Mouse (Mus musculus) neural tube, embryonic 13.5 days (tissue): ENCODE measurements around the gene Kmt2a. TPM values are rescaled to one million over a fixed set of nuclear protein-coding genes. Genes with fewer than 3 reads are reported as not detected.

ENCODE experiments used
- ATAC-seq: fragments of 200-750 bp; cut with Nextera tagmentation; 2 replicates; pipeline ENCODE4 v1.8.0; 2017; ENCODE audit warnings: low read depth, mild to moderate bottlenecking, moderate TSS enrichment, moderate library complexity
- H3K27ac ChIP-seq: fragments of 300-500 bp; sonication (generic); replicated peaks from 2 replicates; pipeline ENCODE4 v1.5.1; 2015; ENCODE audit warnings: moderate library complexity, mild to moderate bottlenecking, inconsistent platforms
- H3K27me3 ChIP-seq: fragments of 300-500 bp; sonication (generic); 2 replicates; pipeline ENCODE4 v1.6.1; 2015; ENCODE audit warnings: mild to moderate bottlenecking, inconsistent platforms
- H3K36me3 ChIP-seq: fragments of 300-500 bp; sonication (generic); 2 replicates; pipeline ENCODE4 v1.6.1; 2015; ENCODE audit warnings: mild to moderate bottlenecking, inconsistent platforms
- H3K4me1 ChIP-seq: fragments of 300-500 bp; sonication (generic); replicated peaks from 2 replicates; pipeline ENCODE4 v1.6.1; 2015; ENCODE audit warnings: inconsistent platforms
- H3K4me2 ChIP-seq: fragments of 300-500 bp; sonication (generic); 2 replicates; pipeline ENCODE4 v1.6.1; 2015; ENCODE audit warnings: inconsistent platforms, mild to moderate bottlenecking, moderate library complexity
- H3K4me3 ChIP-seq: fragments of 300-500 bp; sonication (generic); 2 replicates; pipeline ENCODE4 v1.5.1; 2015; ENCODE audit warnings: mild to moderate bottlenecking, inconsistent platforms
- H3K9ac ChIP-seq: fragments of 300-500 bp; sonication (generic); 2 replicates; pipeline ENCODE4 v1.6.1; 2015; ENCODE audit warnings: moderate library complexity, mild to moderate bottlenecking, inconsistent platforms
- H3K9me3 ChIP-seq: fragments of 300-500 bp; sonication (generic); 2 replicates; pipeline ENCODE4 v1.6.1; 2016; ENCODE audit warnings: inconsistent platforms
- WGBS: fragments of 180-500 bp; shearing (Covaris S2); methylation state at CpG from one replicate; pipeline ENCODE4 v1.1.7; 2015; 5-methylcytosine and 5-hydroxymethylcytosine counted together
- polyA plus RNA-seq: library from polyadenylated mRNA; unstranded; fragments of >200 nt; fragmentation: Nextera tagmentation; extraction: Ambion mirVana; gene quantifications from 2 replicates; pipeline ENCODE4 v1.2.1, GENCODE M21; 2015

Gene Kmt2a
- polyA plus RNA-seq, 1 experiment from 2014 or later, result 25.0 TPM

GRCm38 (mm10) chr9:44855153-44855552, 25.9 kb downstream of the Kmt2a start:
- Histone ChIP-seq H3K36me3 (no peaks in the 10 kb centered on the region; the same call in 1 of the 2 replicates), H3K4me2 (no peak overlapping the region), H3K4me1 (peaks cover 9% of the 10 kb centered on the region; the same call in 1 of the 2 replicates), H3K27ac (no peak overlapping the region), H3K27me3 (no peaks in the 10 kb centered on the region), H3K9ac (no peak overlapping the region), H3K4me3 (no peak overlapping the region), H3K9me3 (no peaks in the 10 kb centered on the region)
- WGBS, result 88% methylated on average over 6 of the region's 6 CpGs
- ATAC-seq, result no peak

- Histone ChIP-seq H3K27me3 (no peaks in the 10 kb centered on the region), H3K9me3 (no peaks in the 10 kb centered on the region)
Observed at GRCm38 (mm10) chr9:44847446-44847845, 33.6 kb downstream of the Kmt2a start.

GRCm38 (mm10) chr9:44841241-44841640, 39.9 kb downstream of the Kmt2a start:
- Histone ChIP-seq H3K9me3 (no peaks in the 10 kb centered on the region), H3K4me2 (no peak overlapping the region), H3K36me3 (peaks cover 90% of the 10 kb centered on the region), H3K9ac (no peak overlapping the region), H3K27ac (no peak overlapping the region), H3K4me3 (no peak overlapping the region), H3K27me3 (no peaks in the 10 kb centered on the region), H3K4me1 (no peaks in the 10 kb centered on the region)
- WGBS, result 93% methylated on average over 10 of the region's 10 CpGs
- no peak for ATAC-seq

More at GRCm38 (mm10) chr9:44847446-44847845, 33.6 kb downstream of the Kmt2a start:
- H3K4me3 ChIP-seq, result no peak overlapping the region
- no peak overlapping the region for H3K27ac ChIP-seq
- no peaks in the 10 kb centered on the region for H3K4me1 ChIP-seq
- peaks cover 73% of the 10 kb centered on the region for H3K36me3 ChIP-seq
- WGBS, result 89% methylated on average over 6 of the region's 6 CpGs
- ATAC-seq, result no peak
- no peak overlapping the region for H3K9ac ChIP-seq
- no peak overlapping the region for H3K4me2 ChIP-seq

GRCm38 (mm10) chr9:44836439-44836838, 44.7 kb downstream of the Kmt2a start:
- Histone ChIP-seq H3K4me2 (no peak overlapping the region), H3K9ac (no peak overlapping the region), H3K9me3 (no peaks in the 10 kb centered on the region), H3K36me3 (peaks cover 88% of the 10 kb centered on the region), H3K27ac (no peak overlapping the region), H3K4me3 (no peak overlapping the region), H3K4me1 (no peaks in the 10 kb centered on the region), H3K27me3 (no peaks in the 10 kb centered on the region)
- no peak for ATAC-seq
- WGBS, result 49% methylated on average over 7 of the region's 7 CpGs

GRCm38 (mm10) chr9:44832356-44832755, 48.7 kb downstream of the Kmt2a start:
- no peak for ATAC-seq
- WGBS, result 86% methylated on average over 4 of the region's 4 CpGs
- Histone ChIP-seq H3K9ac (no peak overlapping the region), H3K9me3 (no peaks in the 10 kb centered on the region), H3K27ac (no peak overlapping the region), H3K4me1 (no peaks in the 10 kb centered on the region), H3K27me3 (no peaks in the 10 kb centered on the region), H3K36me3 (peaks cover 92% of the 10 kb centered on the region), H3K4me3 (no peak overlapping the region), H3K4me2 (no peak overlapping the region)

GRCm38 (mm10) chr9:44830506-44830905, 50.6 kb downstream of the Kmt2a start:
- H3K4me1 ChIP-seq, result no peaks in the 10 kb centered on the region
- no peak overlapping the region for H3K4me3 ChIP-seq
- H3K27me3 ChIP-seq, result no peaks in the 10 kb centered on the region
- peaks cover 95% of the 10 kb centered on the region for H3K36me3 ChIP-seq
- no peak overlapping the region for H3K27ac ChIP-seq
- H3K9ac ChIP-seq, result no peak overlapping the region
- H3K4me2 ChIP-seq, result no peak overlapping the region
- H3K9me3 ChIP-seq, result no peaks in the 10 kb centered on the region
- ATAC-seq, result no peak
- WGBS, result 83% methylated on average over 2 of the region's 2 CpGs

GRCm38 (mm10) chr9:44828944-44829343, 52.2 kb downstream of the Kmt2a start:
- ATAC-seq, result no peak
- H3K27me3 ChIP-seq, result no peaks in the 10 kb centered on the region
- 95% methylated on average over 11 of the region's 11 CpGs for WGBS
- H3K4me2 ChIP-seq, result no peak overlapping the region
- no peaks in the 10 kb centered on the region for H3K9me3 ChIP-seq
- H3K9ac ChIP-seq, result no peak overlapping the region
- no peak overlapping the region for H3K27ac ChIP-seq
- no peaks in the 10 kb centered on the region for H3K4me1 ChIP-seq
- peaks cover 95% of the 10 kb centered on the region for H3K36me3 ChIP-seq
- no peak overlapping the region for H3K4me3 ChIP-seq

GRCm38 (mm10) chr9:44826660-44827059, 54.4 kb downstream of the Kmt2a start:
- Histone ChIP-seq H3K27me3 (no peaks in the 10 kb centered on the region), H3K4me3 (no peak overlapping the region), H3K27ac (no peak overlapping the region), H3K36me3 (peaks cover 96% of the 10 kb centered on the region), H3K4me2 (no peak overlapping the region), H3K9ac (no peak overlapping the region), H3K4me1 (no peaks in the 10 kb centered on the region), H3K9me3 (no peaks in the 10 kb centered on the region)
- ATAC-seq, result no peak
- 93% methylated on average over 7 of the region's 7 CpGs for WGBS

- H3K27ac ChIP-seq, result no peak overlapping the region
- WGBS, result 92% methylated on average over 15 of the region's 15 CpGs
- ATAC-seq, result no peak
Observed at GRCm38 (mm10) chr9:44819920-44820827, 60.9 kb downstream of the Kmt2a start.

GRCm38 (mm10) chr9:44817522-44817921, 63.6 kb downstream of the Kmt2a start:
- Histone ChIP-seq H3K9me3 (no peaks in the 10 kb centered on the region), H3K27me3 (no peaks in the 10 kb centered on the region), H3K36me3 (peaks cover 100% of the 10 kb centered on the region), H3K4me3 (no peak overlapping the region), H3K27ac (no peak overlapping the region), H3K4me2 (no peak overlapping the region), H3K4me1 (no peaks in the 10 kb centered on the region), H3K9ac (no peak overlapping the region)
- ATAC-seq, result no peak
- 90% methylated on average over 5 of the region's 5 CpGs for WGBS

More at GRCm38 (mm10) chr9:44819920-44820827, 60.9 kb downstream of the Kmt2a start:
- H3K4me3 ChIP-seq, result no peak overlapping the region
- H3K9me3 ChIP-seq, result no peaks in the 10 kb centered on the region
- no peaks in the 10 kb centered on the region for H3K4me1 ChIP-seq
- H3K36me3 ChIP-seq, result peaks cover 100% of the 10 kb centered on the region
- H3K4me2 ChIP-seq, result no peak overlapping the region
- H3K27me3 ChIP-seq, result no peaks in the 10 kb centered on the region
- no peak overlapping the region for H3K9ac ChIP-seq

GRCm38 (mm10) chr9:44814179-44814578, 66.9 kb downstream of the Kmt2a start:
- Histone ChIP-seq H3K4me1 (no peaks in the 10 kb centered on the region), H3K9me3 (no peaks in the 10 kb centered on the region), H3K4me3 (no peak overlapping the region), H3K27ac (no peak overlapping the region), H3K36me3 (peaks cover 100% of the 10 kb centered on the region), H3K4me2 (no peak overlapping the region), H3K9ac (no peak overlapping the region), H3K27me3 (no peaks in the 10 kb centered on the region)
- ATAC-seq, result no peak
- 95% methylated on average over 8 of the region's 8 CpGs for WGBS

- Histone ChIP-seq H3K27ac (no peak overlapping the region), H3K4me3 (no peak overlapping the region), H3K4me1 (no peaks in the 10 kb centered on the region), H3K9ac (no peak overlapping the region), H3K9me3 (no peaks in the 10 kb centered on the region), H3K4me2 (no peak overlapping the region), H3K27me3 (no peaks in the 10 kb centered on the region), H3K36me3 (peaks cover 98% of the 10 kb centered on the region)
- no peak for ATAC-seq
- WGBS, result 94% methylated on average over 10 of the region's 10 CpGs
Observed at GRCm38 (mm10) chr9:44810316-44810715, 70.8 kb downstream of the Kmt2a start.
